Mouse (Mus musculus) liver, embryonic 12.5 days (tissue): ENCODE results near the gene Acot6. TPM values are rescaled to one million over a fixed set of nuclear protein-coding genes. Genes with fewer than 3 reads are reported as not detected.

Experiments used
- ATAC-seq: fragments of 200-750 bp; cut with Nextera tagmentation; 2 replicates; pipeline ENCODE4 v1.8.0; 2017; ENCODE audit warnings: moderate number of reproducible peaks, mild to moderate bottlenecking, moderate library complexity
- H3K27ac ChIP-seq: fragments of 300-500 bp; sonication (generic); 2 replicates; pipeline ENCODE4 v1.5.1; 2016; ENCODE audit warnings: mild to moderate bottlenecking
- H3K27me3 ChIP-seq: fragments of 300-500 bp; sonication (generic); replicated peaks from 2 replicates; pipeline ENCODE4 v1.6.1; 2016; ENCODE audit warnings: mild to moderate bottlenecking, moderate library complexity
- H3K36me3 ChIP-seq: fragments of 300-500 bp; sonication (generic); 2 replicates; pipeline ENCODE4 v1.6.1; 2016; ENCODE audit warnings: mild to moderate bottlenecking, moderate library complexity
- H3K4me1 ChIP-seq: fragments of 300-500 bp; sonication (generic); 2 replicates; pipeline ENCODE4 v1.6.1; 2016
- H3K4me2 ChIP-seq: fragments of 300-500 bp; sonication (generic); 2 replicates; pipeline ENCODE4 v1.6.1; 2016; ENCODE audit warnings: mild to moderate bottlenecking, moderate library complexity
- H3K4me3 ChIP-seq: fragments of 300-500 bp; sonication (generic); 2 replicates; pipeline ENCODE4 v1.5.1; 2016; ENCODE audit warnings: mild to moderate bottlenecking, moderate library complexity
- H3K9ac ChIP-seq: fragments of 300-500 bp; sonication (generic); 2 replicates; pipeline ENCODE4 v1.6.1; 2016; ENCODE audit warnings: mild to moderate bottlenecking, moderate library complexity
- H3K9me3 ChIP-seq: fragments of 300-500 bp; sonication (generic); replicated peaks from 2 replicates; pipeline ENCODE4 v1.6.1; 2016; ENCODE audit warnings: mild to moderate bottlenecking, moderate library complexity
- WGBS: fragments of 180-500 bp; shearing (Covaris S2); methylation state at CpG from one replicate; pipeline ENCODE4 v1.1.7; 2016; ENCODE audit not compliant: insufficient replicate concordance; 5-methylcytosine and 5-hydroxymethylcytosine counted together
- polyA plus RNA-seq: library from polyadenylated mRNA; unstranded; fragments of >200 nt; fragmentation: Nextera tagmentation; extraction: Ambion mirVana; gene quantifications from 2 replicates; pipeline ENCODE4 v1.2.1, GENCODE M21; 2016

Gene Acot6
- polyA plus RNA-seq, 1 experiment from 2014 or later = 0.54 TPM

GRCm38 (mm10) chr12:84155523-84155871, 55.0 kb downstream of the Acot6 start:
- no peak overlapping the region for H3K9ac ChIP-seq
- H3K27ac ChIP-seq = no peak overlapping the region
- H3K4me2 ChIP-seq = no peak overlapping the region
- no peaks in the 10 kb centered on the region for H3K9me3 ChIP-seq
- no peaks in the 10 kb centered on the region for H3K27me3 ChIP-seq
- H3K4me1 ChIP-seq = peaks cover 47% of the 10 kb centered on the region
- 71% methylated on average over 2 of the region's 2 CpGs for WGBS
- no peak for ATAC-seq
- H3K36me3 ChIP-seq = peaks cover 95% of the 10 kb centered on the region
- H3K4me3 ChIP-seq = no peak overlapping the region

DNA sequence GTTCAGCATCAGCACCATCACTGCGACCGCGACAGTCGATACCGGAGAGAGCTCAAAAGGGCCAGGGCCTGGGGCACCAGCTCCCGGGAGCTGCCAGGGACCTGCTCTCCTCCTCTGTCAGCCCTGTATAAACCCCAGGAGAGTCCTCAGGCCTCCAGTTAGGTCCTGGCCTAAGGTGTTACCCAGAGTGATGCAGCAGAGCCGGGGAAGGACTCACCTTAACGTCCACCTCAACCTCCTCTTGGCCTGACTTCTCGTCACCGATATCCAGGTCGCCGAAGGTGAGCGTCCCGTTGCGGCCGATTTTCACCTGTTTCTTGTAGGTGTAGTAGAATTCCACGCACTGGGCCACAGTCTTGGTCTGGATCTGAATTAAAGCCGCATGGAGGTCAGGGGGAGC, 55.8 kb downstream of the Acot6 start:
- H3K36me3 ChIP-seq = peaks cover 99% of the 10 kb centered on the region
- H3K4me1 ChIP-seq = peaks cover 46% of the 10 kb centered on the region
- no peak overlapping the region for H3K4me3 ChIP-seq
- no peak overlapping the region for H3K4me2 ChIP-seq
- no peak overlapping the region for H3K27ac ChIP-seq
- no peak for ATAC-seq
- H3K9ac ChIP-seq = no peak overlapping the region
- 95% methylated on average over 18 of the region's 18 CpGs for WGBS
- no peaks in the 10 kb centered on the region for H3K9me3 ChIP-seq
- H3K27me3 ChIP-seq = no peaks in the 10 kb centered on the region

DNA sequence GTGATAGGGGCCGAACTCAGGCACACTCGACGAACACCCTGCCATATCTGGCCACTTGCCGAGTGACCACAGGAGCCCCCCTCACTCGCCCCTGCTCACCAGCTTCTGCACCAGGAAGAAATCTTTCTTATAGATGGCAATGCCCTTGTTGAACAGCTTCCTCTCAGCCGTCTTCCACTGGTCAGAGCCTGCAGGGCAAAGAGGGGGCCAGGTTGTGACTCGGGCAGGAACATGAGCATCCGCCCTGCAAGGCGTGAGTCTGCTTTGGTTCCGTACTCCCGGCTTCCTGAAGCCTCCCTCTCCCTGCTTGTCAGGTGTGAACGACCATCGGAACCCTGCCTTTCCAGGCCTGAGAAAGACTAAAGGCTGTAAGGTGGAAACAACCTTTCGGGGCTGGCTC, 57.7 kb downstream of the Acot6 start:
- no peaks in the 10 kb centered on the region for H3K27me3 ChIP-seq
- H3K27ac ChIP-seq = no peak overlapping the region
- ATAC-seq = no peak
- WGBS = 85% methylated on average over 14 of the region's 14 CpGs
- H3K4me2 ChIP-seq = no peak overlapping the region
- H3K9ac ChIP-seq = no peak overlapping the region
- no peaks in the 10 kb centered on the region for H3K9me3 ChIP-seq
- H3K36me3 ChIP-seq = peaks cover 98% of the 10 kb centered on the region
- H3K4me3 ChIP-seq = no peak overlapping the region
- peaks cover 43% of the 10 kb centered on the region for H3K4me1 ChIP-seq

DNA sequence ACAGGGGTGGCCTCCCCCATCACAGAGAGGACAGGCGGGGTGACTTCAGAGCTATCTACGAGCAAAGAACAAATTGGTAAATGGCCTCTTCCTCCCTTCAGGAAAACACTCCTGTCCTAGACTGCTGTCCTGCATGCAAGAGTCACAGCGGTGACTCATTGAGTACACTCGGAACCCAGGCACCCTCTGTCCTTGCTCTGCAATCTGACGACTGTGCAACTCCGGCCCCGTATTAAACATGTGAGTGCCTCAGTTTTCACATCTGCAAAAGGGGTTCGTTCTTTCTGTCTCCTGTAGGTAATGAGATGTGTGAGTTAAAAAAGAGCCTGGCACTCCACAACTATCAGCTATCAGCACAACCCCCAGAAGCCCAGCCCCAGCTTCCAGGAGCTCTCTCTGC, 60.0 kb downstream of the Acot6 start:
- Histone ChIP-seq H3K36me3 (peaks cover 98% of the 10 kb centered on the region), H3K27me3 (no peaks in the 10 kb centered on the region), H3K4me2 (no peak overlapping the region), H3K9ac (no peak overlapping the region), H3K9me3 (no peaks in the 10 kb centered on the region), H3K4me1 (peaks cover 37% of the 10 kb centered on the region), H3K4me3 (no peak overlapping the region), H3K27ac (peak overlapping the region; percentile 80)
- WGBS = 92% methylated on average over 8 of the region's 8 CpGs
- ATAC-seq = no peak

Other genes starting within 250 kb of the Acot6 start
- 17.7 and 18.4 TPM in 2 replicates for gene Numb, start 178.7 kb upstream of the Acot6 start, polyA plus RNA-seq
- 22.3 and 22.8 TPM in 2 replicates for gene Riox1, start 150.0 kb upstream of the Acot6 start, polyA plus RNA-seq
- gene Heatr4, start 115.8 kb upstream of the Acot6 start, polyA plus RNA-seq = not detected in 2 replicates
- 15.1 and 15.2 TPM in 2 replicates for gene Acot2, start 112.8 kb upstream of the Acot6 start, polyA plus RNA-seq
- 26.6 and 31.3 TPM in 2 replicates for gene Acot1, start 91.2 kb upstream of the Acot6 start, polyA plus RNA-seq
- 6.4 and 6.6 TPM in 2 replicates for gene Acot4, start 62.3 kb upstream of the Acot6 start, polyA plus RNA-seq
- not detected in 2 replicates for gene Gm49366, start 61.7 kb upstream of the Acot6 start, polyA plus RNA-seq
- gene Acot3, start 48.5 kb upstream of the Acot6 start, polyA plus RNA-seq = 2.9 and 3.6 TPM in 2 replicates
- not detected in 2 replicates for gene Acot5, start 31.3 kb upstream of the Acot6 start, polyA plus RNA-seq
- 0.73 and 1.1 TPM in 2 replicates for gene Dnal1, start 13.7 kb downstream of the Acot6 start, polyA plus RNA-seq
- gene Pnma1, start 47.8 kb downstream of the Acot6 start, polyA plus RNA-seq = 0.08 and 0.20 TPM in 2 replicates
- 6.9 and 8.0 TPM in 2 replicates for gene Elmsan1, start 118.2 kb downstream of the Acot6 start, polyA plus RNA-seq
- 34.9 and 35.0 TPM in 2 replicates for gene Ptgr2, start 184.6 kb downstream of the Acot6 start, polyA plus RNA-seq
- 51.0 and 51.9 TPM in 2 replicates for gene Zfp410, start 216.2 kb downstream of the Acot6 start, polyA plus RNA-seq